Mouse (Mus musculus) liver, adult 2 months (tissue): ENCODE results near the gene Ost4.

Source experiments
- CTCF ChIP-seq: fragments of 200-500 bp; IDR thresholded peaks from 2 replicates; pipeline ENCODE4 v1.5.1; 2011; ENCODE audit warnings: low read depth, low read length, control low read depth
- POLR2A ChIP-seq: fragments of 200-500 bp; IDR thresholded peaks from 2 replicates; pipeline ENCODE4 v1.6.1; 2011; ENCODE audit warnings: low read length, control low read depth; ENCODE audit not compliant: insufficient read depth; ENCODE audit errors: extremely low read depth

- TF ChIP-seq CTCF (no peak; the same call in 1 of the 2 replicates), POLR2A (no peak)
These were observed 28.1 kb downstream of the Ost4 start for GRCm38 (mm10) chr5:30879347-30879943.
